Mouse (Mus musculus): Measurements from ENCODE around the gene Traf3.
A peak's percentile ranks its signal among the peaks of the same experiment; 100 is the strongest.

The Traf3 gene

DNA sequence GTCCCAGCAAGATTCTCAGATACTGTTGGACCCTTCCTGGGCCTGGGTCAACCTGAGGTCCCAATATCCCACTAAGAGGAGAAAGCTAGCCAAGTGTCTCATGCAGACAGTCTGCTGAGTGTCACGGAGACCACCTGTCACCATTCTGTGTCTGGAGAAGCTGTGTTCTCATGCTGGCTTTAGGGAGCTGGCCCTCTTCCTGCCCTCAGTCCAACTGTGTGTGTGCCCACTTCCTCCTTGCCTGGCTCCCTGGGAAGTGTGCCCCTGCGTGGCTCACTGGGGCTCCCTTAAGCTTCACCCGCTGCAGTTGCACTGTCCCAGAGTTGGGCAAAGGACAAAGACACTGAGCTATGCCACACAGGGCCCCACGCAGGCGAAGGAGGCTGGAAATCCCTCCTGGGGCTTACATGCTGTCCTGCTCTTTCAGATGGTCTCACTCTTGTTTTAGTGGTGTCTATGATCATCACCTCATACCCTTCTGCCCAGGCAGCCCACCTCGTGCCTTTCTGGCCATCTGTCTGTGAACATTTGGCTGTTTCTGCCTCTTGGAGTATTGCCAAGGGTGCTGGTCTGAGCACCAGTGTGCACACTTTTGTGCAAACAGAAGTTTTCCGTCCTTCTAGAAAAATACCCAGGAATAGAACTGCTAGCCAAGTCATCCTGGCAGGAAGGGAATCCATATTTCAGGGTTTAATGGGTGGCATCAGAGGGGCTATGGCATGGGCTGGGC is 13.0 kb upstream of the Traf3 start:
- DNase-seq (ENCODE audit: extremely low read depth, insufficient read length, low spot score), result no peak

DNA sequence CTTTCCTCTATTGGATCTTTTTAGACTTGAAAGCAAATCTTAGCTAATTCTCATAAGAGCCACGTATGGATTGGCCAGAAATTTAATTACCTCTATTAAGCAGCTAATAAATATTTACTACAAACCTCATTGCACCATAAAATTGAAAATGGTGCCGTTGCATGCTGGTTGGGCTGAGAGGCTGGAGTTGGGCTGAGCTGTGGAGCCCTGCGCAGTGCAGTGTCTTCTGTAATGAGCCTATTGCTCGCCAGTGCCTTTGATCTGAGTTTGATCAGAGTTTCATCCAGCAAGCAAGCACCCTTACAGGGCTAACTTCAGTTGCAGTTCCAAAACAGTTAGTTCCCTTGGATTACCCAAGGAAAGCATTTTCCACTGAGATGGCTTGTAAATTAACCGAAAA is 12.2 kb upstream of the Traf3 start:
- DNase-seq (ENCODE audit: extremely low read depth, insufficient read length, low spot score), result no peak

DNA sequence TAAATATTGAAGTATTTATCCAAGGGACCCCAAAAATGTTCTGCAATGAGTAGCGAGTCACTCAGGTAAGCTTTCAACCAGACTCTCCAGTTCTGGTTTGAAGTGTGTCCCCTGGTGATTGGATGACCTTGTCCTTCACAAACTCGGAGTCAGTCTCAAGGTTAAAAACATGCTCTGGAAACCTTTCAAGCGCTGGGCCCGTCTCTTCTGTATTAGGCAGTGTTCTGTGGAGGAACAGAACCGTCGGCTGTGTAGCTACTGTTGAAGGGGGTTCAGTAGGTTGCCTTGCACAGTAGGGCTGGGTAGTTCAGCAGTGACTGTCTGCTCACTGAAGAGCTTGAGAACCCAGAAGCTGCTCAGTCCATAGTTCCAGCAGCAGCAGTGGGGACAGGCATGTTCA is 11.5 kb upstream of the Traf3 start:
- DNase-seq (ENCODE audit: extremely low read depth, insufficient read length, low spot score), result no peak

DNA sequence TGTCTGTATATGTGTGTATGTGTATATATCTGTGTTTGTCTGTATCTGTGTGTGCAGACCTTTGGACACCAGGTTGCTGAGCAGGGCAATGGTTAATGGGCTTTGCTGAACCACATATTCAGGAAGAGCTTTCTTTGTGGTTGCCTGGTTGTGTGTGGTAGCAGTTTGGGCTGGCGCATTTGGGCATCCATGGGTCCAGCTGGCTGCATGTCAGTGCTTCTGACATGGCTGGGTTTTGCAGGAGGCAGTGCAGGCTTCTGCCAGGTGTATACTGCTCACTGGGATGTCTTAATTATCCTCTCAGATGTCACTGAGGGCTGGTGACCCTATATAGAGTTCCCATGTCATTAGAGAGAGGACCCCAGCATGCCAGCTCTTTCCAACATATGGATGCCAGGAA is 10.4 kb upstream of the Traf3 start:
- no peak for DNase-seq (ENCODE audit: extremely low read depth, insufficient read length, low spot score)

DNA sequence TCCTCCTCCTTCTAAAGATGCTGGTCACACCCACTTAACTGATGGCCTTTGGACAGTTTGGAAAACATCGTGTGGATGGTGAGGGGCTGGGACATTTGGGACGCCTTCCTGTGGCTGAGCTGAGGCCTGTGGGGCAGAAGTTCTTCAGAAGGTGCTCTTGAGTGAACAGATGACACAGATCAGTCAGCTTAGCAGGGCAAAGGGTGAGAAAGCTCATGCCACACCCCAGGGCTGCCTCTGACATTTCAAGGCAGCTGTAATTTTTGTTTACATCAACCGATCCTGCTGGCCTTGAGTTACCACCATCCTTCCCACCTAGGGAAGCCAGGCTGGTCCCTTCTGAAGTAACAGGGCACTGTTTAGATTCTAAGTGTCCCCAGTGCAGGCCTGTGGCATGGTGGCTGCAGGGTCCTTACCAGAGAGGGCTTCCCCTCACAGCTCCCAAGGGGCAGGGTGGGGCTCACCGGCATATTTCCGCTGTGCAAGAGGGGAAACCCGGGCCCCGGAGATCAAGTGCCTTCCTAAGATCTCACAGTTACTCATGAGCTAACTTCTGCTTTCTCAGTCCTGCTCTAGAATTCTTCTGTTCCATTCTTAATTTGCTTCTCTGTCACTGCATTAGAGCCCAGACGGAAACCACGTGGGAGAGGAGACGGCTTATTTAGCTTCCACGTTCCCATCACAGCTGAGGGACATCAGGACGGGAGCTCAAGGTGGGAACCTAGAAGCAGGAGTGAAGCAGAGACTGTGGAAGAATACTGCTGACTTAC is 6.3 kb upstream of the Traf3 start:
- peak; percentile 34 for DNase-seq (ENCODE audit: extremely low read depth, insufficient read length, low spot score)

DNA sequence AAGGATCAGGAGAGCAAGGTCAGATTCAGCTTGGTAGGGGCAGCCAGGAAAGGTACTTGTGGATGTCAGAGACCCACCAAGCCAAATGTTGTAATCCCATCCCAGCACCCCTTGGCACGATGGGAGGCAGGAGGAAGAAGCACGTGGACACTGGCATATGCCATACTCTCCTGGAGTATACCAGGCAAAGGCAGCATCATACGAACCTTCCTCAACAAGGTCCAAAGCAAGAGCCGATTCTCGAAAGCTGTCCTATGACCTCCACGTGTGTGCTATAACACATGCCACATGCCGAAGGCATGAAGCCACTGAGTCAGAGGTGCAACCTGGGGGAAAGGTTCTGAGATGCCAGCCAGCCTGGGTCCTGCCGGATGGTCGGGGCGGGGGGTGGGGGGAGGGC is 5.3 kb upstream of the Traf3 start:
- DNase-seq (ENCODE audit: extremely low read depth, insufficient read length, low spot score), result no peak

DNA sequence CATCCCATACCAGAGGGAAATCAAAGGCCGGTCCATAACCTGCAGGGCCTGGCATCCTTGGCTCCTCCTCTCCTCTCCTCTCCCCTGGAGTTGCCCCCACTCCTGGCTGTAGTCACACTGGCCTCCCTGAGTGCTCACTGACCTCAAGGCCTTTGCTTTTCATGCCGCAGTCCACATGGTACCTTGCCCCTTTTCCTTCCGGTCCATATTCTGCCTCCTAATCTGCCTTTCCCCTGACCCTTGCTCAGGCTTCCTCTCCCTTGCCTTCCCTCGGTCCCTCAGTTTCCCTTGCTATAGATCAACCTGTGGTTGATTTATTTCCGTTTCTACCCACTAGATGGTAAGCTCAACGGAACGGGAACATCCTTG is 4.2 kb upstream of the Traf3 start:
- DNase-seq (ENCODE audit: extremely low read depth, insufficient read length, low spot score), result no peak

DNA sequence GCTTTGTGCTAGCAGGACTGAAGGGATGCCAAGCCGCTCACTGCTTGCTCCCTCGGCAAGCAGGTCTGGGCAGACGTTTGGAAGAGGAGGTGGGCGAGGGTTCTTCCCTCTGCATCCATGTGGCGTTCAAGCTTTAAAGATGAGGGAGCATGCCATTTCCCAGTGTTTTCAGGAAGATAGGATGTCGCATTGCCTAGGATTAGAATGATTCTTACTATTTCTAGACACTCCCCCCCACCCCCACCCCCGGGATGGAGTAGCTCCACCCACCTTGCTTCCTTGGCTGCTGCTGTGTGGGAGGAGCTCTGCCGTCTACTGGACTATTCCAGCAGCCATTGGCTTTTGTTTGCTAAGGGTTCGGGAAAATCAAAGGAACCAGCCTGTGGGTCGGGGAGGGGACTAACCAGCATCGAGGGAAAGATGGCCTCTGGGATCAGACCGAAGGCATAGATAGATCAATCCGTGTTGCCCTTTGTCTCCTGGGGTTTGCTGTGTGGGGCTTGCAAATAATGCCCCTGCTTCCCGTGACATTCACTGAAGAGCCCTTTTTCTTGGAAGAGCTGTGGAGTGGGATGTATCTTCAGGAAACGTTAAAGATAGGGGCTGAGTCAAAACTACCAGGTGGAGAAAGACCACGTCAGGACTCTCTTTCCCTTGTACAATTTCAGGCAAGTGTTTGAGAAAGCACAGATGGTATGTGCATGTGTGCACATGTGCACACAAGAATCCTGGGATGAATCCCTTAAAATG is 3.7 kb upstream of the Traf3 start:
- DNase-seq (ENCODE audit: extremely low read depth, insufficient read length, low spot score), result peak; percentile 35

DNA sequence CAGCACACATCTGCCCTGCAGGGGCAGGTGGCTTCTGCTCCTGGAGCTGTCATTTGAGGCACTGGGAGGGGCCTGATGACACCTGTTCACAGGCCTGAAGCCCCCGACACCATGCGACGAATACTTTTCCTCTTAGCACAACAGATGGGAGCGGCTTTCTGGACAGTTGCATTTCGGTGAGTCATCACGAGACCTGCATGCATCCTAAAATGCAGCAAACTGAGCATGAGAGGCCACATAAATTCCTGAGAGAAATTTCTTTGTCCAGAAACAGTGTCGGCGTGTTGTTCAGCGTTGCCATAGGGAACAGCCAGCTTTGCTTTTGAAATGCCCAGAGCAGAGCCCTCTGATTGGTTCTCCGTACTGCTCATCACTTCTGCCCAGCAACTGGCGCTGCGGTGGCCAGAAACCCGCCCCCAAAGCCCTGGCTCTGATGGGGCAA is 1.8 kb upstream of the Traf3 start:
- DNase-seq (ENCODE audit: extremely low read depth, insufficient read length, low spot score), result peak; percentile 75

DNA sequence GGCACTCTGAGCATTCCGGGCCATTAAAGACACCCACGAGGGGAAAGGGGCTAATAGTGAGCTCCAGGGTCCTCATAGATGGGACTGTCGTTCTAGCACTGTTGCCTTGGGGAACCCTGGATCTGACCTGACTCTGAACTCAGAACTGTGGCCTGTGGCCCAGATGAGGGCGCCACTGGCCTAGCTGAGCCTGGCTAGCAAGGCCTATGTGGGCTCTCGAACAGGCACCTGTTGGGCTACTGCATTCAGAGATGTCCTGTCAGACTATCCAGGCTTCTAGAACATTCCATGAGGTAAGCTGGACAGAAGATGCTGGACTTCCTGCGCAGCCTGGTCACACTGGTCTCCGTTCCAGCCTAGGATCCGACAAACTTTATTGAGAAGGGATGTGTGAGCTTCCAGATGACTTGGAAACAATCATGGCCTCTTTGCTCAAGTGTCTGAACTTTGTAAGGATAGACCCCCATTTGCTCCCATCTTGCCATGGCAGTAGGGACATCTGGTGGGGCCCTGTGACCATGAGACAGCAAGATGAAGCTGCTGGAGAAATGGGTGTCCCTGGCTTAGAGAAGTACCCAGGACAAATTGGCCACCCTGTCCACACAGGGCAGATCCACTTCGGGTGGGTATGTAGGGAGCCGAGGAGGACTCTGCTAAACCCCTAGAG is 891 bp upstream of the Traf3 start:
- DNase-seq (ENCODE audit: extremely low read depth, insufficient read length, low spot score), result peak; percentile 31

DNA sequence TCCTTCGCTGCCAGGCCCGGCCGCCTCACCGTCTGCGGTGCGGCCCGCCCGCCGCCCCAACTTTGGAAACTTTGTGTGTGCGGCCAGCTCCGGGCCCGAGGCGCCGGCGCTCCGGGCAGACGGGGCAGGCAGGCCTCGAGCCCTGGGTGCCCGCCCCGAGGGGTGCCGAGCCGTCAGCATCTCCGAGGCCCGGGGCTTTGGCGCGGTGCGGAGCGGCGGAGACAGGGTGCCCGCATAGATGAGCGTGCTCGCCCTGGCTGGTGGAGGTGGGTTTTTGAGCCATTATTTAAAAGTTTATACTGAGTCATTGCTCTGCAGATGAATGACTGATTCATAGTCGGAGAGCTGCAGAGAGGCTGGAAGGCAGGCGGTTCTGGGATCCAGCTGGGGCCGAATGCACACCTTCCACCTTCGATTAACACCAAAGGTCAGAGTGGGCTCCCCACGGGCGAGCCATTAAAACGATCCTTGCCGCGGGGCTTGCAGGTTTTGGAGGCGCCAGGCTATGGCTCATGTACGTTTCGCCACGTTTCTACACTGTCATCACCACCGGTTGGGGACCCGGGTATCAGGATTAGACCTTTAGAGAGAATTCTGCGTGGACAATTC is 615 bp downstream of the Traf3 start:
- peak; percentile 67 for DNase-seq (ENCODE audit: extremely low read depth, insufficient read length, low spot score)

DNA sequence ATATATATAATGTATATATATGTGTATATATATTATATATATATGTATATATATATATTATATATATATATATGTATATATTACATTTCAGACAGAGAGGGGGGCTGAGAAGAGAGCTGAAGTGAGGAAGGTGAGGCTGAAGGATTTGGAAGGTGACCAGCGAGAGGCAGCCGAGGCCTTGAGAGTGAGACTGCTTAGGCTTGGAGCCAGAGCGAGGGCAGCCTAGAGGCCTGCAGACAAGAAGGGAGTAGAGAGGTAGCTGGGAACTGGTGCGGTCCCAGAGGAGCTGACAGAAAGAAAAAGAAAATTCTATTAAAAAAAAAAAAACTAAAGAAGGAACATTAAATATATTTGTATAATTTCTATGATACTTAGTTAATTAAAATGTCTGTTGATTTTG is 2.7 kb downstream of the Traf3 start:
- no peak for DNase-seq (ENCODE audit: extremely low read depth, insufficient read length, low spot score)

DNA sequence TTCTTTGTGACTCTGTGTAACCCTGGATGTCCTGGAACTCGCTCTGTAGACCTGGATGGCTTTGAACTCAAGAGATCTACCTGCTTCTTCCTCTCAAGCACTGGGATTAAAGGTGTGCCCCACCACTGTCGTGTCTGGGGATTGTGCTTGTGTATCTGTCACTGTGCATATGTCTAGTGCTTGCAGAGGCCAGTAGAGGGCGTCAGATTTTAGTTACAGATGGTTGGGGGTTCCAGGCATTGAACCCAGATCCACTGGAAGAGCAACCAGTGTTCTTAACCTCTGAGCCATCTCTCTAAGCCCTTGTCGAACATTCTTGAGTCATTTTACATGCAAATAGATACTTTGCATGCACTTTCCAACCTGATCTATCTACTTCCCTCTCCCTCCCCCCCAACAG is 12.6 kb downstream of the Traf3 start:
- DNase-seq (ENCODE audit: extremely low read depth, insufficient read length, low spot score), result no peak

DNA sequence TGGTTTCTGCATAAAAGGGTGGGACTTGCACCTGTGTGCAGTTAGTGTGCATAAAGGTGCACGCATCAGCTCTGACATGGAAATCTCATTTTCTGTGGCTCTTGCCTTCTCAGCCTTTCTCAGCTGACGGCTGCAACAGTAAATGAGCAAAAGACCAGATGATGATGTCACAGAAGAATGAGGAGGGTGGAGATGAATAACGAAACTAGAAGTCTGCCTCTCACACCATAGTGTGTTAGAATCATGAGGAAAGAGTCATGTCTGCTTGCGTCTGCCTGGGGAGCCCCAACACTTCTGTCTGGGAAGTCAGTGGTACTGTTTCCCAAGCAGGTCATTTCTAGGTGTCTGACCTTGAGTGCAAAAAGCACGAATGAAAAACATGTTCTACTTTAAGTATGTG is 15.7 kb downstream of the Traf3 start:
- DNase-seq (ENCODE audit: extremely low read depth, insufficient read length, low spot score), result no peak

DNA sequence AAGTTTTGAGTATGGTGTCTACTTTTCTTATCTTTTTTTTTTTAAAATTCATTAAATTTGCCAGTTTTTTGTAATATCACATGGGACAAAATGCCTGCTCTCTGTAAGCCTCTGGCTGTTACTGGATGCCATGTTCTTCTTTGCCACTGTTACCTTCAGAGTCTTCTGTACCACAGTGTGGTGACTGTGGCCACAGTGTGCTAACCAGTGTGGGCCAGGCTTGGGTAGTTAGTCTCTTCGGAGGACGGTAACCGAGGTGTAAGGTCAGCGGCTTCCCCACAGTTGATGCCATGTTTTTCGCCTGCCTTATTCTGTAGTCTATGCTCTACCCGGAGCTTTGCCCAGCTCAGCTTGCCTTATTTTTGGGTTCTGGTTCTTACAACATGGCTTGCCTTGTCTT is 16.2 kb downstream of the Traf3 start:
- DNase-seq (ENCODE audit: extremely low read depth, insufficient read length, low spot score), result no peak

DNA sequence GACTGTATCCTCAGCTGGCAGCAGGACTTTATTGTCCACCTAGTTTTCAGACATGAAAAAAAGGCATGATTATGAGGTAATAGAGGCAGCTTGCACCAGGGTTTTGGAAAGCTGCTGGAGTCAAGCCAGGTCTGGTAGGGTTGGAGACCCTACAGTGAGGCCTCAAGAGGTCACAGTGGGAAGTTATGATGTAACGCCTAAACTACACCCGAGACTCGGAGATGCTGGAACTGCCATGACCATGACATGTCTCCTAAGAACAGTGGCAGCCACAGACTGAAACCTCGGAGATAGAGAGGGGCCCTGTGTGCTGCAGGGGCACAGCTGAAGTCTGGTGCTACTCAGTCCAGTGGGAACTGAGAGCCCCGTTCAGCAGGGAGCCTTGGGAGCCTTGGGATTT is 18.3 kb downstream of the Traf3 start, which contains the start of gene 4930595D18Rik:
Gene 4930595D18Rik, minus strand, starts transcription at position 16 of the 400 bp plus-strand sequence.
- DNase-seq (ENCODE audit: extremely low read depth, insufficient read length, low spot score), result no peak

DNA sequence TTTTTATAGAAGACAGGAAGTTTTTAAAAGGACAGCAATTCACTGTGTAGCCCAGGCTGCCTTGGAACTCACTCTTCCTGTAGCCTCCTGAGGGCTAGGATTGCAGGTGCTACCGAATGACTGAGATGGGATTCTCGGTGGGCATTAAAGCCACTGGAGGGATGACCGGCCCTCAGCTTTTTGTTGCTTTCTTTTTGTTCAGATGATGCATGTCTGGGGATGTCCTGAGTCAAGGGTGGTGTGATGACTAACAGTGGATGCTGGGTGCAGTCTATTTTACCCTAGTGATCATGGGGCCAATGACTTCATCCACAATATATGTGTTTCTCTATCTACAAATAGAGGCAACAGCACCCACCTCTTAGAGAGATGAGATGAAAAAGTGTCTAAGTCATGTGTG is 20.8 kb downstream of the Traf3 start:
- peak; percentile 22 for DNase-seq (ENCODE audit: extremely low read depth, insufficient read length, low spot score)

DNA sequence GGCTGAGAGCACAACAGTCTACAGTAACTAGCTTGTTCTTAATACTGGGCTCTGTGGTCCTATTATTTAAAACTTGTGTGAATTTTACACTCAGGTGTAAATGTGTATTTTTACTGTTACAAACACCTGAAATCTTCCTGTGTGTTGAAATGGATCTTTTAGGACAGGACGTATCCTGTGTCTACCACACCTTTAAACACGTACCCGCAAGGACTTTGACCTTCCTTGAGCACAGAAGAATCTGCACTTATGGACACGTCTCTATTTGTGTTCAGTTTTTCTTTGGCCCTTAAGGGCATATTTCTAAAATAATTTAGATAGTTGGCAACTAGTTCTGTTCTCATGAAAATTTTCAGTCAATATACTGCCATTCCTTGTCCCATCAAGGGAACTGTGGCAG is 22.1 kb downstream of the Traf3 start:
- DNase-seq (ENCODE audit: extremely low read depth, insufficient read length, low spot score), result no peak

DNA sequence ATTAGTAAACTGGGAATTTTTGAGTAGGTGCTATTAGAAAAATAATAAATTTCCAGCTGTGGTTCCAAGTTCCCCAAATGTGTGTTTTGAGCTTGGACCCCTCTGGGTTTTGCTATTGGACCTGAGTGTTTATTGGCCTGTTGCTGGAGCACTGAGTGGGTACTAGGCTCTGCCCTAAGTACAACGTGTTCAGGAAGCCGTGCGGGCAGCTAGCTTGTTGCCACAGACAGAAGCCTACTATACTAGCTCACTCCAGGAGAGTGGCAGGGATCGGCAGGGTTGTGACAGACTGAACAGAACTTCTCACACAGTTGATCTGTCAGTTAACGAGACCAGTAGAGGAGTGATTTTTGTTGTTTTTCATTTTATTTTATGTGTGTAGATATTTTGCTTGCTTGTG is 24.2 kb downstream of the Traf3 start:
- DNase-seq (ENCODE audit: extremely low read depth, insufficient read length, low spot score), result no peak

DNA sequence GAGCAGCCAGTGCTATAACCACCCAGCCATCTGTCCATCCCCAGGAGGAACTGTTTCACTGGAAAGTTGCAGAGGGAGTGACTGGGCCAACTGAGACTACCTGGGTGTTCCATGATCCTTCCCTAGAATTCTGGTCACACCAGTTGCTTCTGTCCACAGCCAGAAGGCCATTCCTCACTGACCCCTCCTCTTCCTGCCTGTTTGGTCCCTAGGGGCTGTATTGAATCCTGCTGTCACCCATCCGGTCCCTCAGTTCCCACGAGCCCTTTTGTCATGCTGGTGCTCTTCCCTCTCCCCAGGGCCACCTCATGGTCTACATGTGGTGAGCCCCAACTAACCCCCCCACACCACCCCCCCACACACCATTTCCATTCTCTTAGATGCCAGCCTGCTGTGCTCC is 24.7 kb downstream of the Traf3 start:
- DNase-seq (ENCODE audit: extremely low read depth, insufficient read length, low spot score), result no peak

DNA sequence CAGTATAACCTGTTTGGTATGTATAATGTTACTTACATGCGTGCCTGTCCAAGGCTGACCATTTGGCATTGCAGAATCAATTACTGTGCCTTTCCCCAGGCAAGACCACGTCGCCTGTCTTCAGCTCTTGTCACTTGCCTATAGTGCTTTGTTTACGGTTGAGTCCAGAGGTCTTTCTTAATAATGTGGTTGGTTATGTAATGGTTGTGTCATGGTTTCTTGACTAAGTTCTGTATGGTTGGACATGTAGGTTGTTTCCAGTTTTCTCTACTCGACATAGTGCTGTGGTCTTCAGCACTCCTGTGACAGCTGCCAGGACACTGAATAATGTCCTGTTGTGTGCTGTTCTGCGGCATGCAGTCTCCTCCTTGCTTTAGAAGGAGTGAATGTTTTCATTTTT is 26.6 kb downstream of the Traf3 start:
- DNase-seq (ENCODE audit: extremely low read depth, insufficient read length, low spot score), result no peak
